Mouse (Mus musculus) heart, embryonic 14.5 days (tissue): ENCODE measurements around the gene Gm13279. TPM values are rescaled to one million over a fixed set of nuclear protein-coding genes. Genes with fewer than 3 reads are reported as not detected.
"Not testable (repeated sequence)": the region's sequence is repeated elsewhere in the genome, so short reads cannot be mapped to it uniquely, and the experiment has no call there.

Experiments
- ATAC-seq: fragments of 200-750 bp; cut with Nextera tagmentation; 2 replicates; pipeline ENCODE4 v1.8.0; 2017; ENCODE audit warnings: low read depth, moderate TSS enrichment; ENCODE audit not compliant: insufficient number of reproducible peaks, insufficient read depth, low FRiP score
- H3K27ac ChIP-seq, 2 experiments: fragments of 200-500 bp in 1 of 2; fragments of 300-500 bp in 1 of 2; sonication (generic) in 1 of 2; replicated peaks in 1 of 2; 2 replicates each; pipeline ENCODE4 v1.5.1; 2012 to 2014; ENCODE audit warnings: low read depth in 2 of 2, low read length in 2 of 2, control low read depth in 1 of 2, mild to moderate bottlenecking in 1 of 2, mixed read lengths in 1 of 2; ENCODE audit not compliant: control insufficient read depth in 1 of 2, insufficient read depth in 1 of 2
- H3K27me3 ChIP-seq: fragments of 300-500 bp; sonication (generic); 2 replicates; pipeline ENCODE4 v1.6.1; 2014; ENCODE audit warnings: mild to moderate bottlenecking, low read length, control low read depth; ENCODE audit not compliant: control insufficient read depth, insufficient read depth
- H3K36me3 ChIP-seq: fragments of 300-500 bp; sonication (generic); 2 replicates; pipeline ENCODE4 v1.6.1; 2014; ENCODE audit warnings: mild to moderate bottlenecking, control low read depth, low read length, mixed read lengths; ENCODE audit not compliant: control insufficient read depth, insufficient read depth
- H3K4me1 ChIP-seq, 2 experiments: fragments of 200-500 bp in 1 of 2; fragments of 300-500 bp in 1 of 2; sonication (generic) in 1 of 2; 2 replicates each; pipeline ENCODE4 v1.6.1; 2012 to 2014; ENCODE audit warnings: low read length in 2 of 2, control low read depth in 1 of 2, mixed read lengths in 1 of 2; ENCODE audit not compliant: control insufficient read depth in 2 of 2, insufficient read depth in 2 of 2
- H3K4me2 ChIP-seq: fragments of 300-500 bp; sonication (generic); 2 replicates; pipeline ENCODE4 v1.6.1; 2014; ENCODE audit warnings: mild to moderate bottlenecking, low read length
- H3K4me3 ChIP-seq, 2 experiments: fragments of 200-500 bp in 1 of 2; fragments of 300-500 bp in 1 of 2; sonication (generic) in 1 of 2; 2 replicates each; pipeline ENCODE4 v1.5.1; 2012 to 2014; ENCODE audit warnings: low read length in 2 of 2, mild to moderate bottlenecking in 2 of 2, control low read depth in 1 of 2, low read depth in 1 of 2, moderate library complexity in 1 of 2; ENCODE audit not compliant: control insufficient read depth in 1 of 2, insufficient read depth in 1 of 2
- H3K9ac ChIP-seq: fragments of 300-500 bp; sonication (generic); 2 replicates; pipeline ENCODE4 v1.6.1; 2014; ENCODE audit warnings: mild to moderate bottlenecking, low read length
- H3K9me3 ChIP-seq: fragments of 300-500 bp; sonication (generic); 2 replicates; pipeline ENCODE4 v1.6.1; 2016; ENCODE audit warnings: low read length, control low read depth; ENCODE audit not compliant: control insufficient read depth
- WGBS: fragments of 180-500 bp; shearing (Covaris S2); extraction: QIAGEN DNeasy Blood & Tissue Kit; methylation state at CpG from one replicate; pipeline ENCODE4 v1.1.7; 2014; 5-methylcytosine and 5-hydroxymethylcytosine counted together
- polyA plus RNA-seq: library from polyadenylated mRNA; unstranded; fragments of >200 nt; fragmentation: Nextera tagmentation; extraction: Ambion mirVana; gene quantifications from 2 replicates; pipeline ENCODE4 v1.2.1, GENCODE M21; 2014

Gm13279 gene
- not detected in 2 replicates for polyA plus RNA-seq

DNA sequence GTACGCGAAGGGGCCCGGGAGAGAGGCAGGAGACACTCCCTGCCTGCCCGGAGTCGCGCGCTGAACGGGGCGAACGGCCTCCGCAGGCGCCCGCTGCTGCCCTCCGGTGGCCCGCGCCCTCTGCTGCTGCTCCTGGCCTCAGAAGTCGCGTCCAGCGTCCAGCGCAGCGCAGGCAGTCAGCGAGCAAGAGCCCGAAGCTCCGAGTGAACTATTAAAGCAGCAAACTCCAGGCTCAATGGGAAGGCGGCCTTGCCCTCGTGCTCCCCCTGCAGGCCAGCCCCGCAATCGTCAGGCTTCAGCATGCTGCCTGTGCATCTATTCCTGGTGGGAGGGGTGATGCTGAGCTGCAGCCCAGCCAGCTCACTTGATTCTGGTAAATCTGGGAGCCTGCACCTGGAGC, at the start of gene Gm13279:
Gene Gm13279 (plus strand): TSS at position 301 of the 400 bp plus-strand sequence.
- no CpG with 5 or more reads among the region's 28 CpGs for WGBS
- not testable (repeated sequence) for H3K4me3 ChIP-seq, ATAC-seq, H3K9ac ChIP-seq, H3K36me3 ChIP-seq, H3K27ac ChIP-seq, H3K4me2 ChIP-seq, H3K27me3 ChIP-seq, H3K4me1 ChIP-seq, H3K9me3 ChIP-seq

DNA sequence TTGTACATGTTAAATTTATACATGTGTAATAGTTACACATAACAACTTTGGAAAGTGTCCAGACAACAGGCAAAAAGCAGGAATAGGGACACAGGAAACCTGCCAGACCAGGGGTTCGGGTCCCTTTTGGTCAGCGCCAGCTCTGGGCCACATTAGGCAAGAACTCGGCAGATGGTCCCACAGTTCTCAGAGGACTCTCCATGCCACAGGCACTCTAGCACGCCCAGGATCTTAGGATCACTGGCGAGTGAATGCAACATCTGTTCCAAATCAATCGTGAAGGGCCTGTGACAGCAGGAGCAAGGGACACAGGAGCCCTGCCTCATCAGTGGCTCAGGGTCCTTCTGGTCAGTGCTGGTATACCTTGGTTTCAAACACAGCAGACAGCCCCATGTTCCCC, 47.3 kb upstream of the Gm13279 start:
- 59% methylated on average over 6 of the region's 6 CpGs for WGBS
- no peaks in the 10 kb centered on the region for H3K36me3 ChIP-seq
- no peaks in the 10 kb centered on the region for H3K4me1 ChIP-seq
- no peak overlapping the region for H3K4me3 ChIP-seq
- H3K27ac ChIP-seq = no peak overlapping the region
- no peak overlapping the region for H3K9ac ChIP-seq
- no peak for ATAC-seq
- no peaks in the 10 kb centered on the region for H3K27me3 ChIP-seq
- no peak overlapping the region for H3K4me2 ChIP-seq
- no peaks in the 10 kb centered on the region for H3K9me3 ChIP-seq

DNA sequence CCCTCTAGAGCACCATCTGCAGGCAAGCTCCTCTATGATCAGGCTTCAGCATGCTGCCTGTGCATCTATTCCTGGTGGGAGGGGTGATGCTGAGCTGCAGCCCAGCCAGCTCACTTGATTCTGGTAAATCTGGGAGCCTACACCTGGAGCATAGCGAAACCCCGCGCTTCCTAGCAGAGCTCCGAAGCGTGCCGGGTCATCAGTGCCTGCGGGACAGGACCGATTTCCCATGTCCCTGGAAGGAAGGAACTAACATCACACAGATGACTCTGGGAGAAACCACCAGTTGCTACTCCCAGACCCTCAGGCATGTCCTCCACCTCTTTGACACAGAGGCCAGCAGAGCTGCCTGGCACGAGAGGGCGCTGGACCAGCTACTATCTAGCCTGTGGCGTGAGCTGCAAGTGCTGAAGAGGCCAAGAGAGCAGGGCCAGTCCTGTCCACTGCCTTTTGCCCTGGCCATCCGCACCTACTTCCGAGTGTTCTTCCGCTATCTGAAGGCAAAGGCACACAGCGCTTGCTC, 42.3 kb upstream of the Gm13279 start, which contains the start of gene Gm13271:
Gene Gm13271 (plus strand): TSS at position 51 of the 523 bp plus-strand sequence.
- not testable (repeated sequence) for H3K4me3 ChIP-seq, H3K9ac ChIP-seq, ATAC-seq, H3K27ac ChIP-seq, H3K36me3 ChIP-seq, H3K4me1 ChIP-seq, H3K27me3 ChIP-seq, H3K9me3 ChIP-seq
- peak within 1 kb of the TSS; percentile 73; the same call in 1 of the 2 replicates for H3K4me2 ChIP-seq
- 61% methylated on average over 15 of the region's 15 CpGs for WGBS

DNA sequence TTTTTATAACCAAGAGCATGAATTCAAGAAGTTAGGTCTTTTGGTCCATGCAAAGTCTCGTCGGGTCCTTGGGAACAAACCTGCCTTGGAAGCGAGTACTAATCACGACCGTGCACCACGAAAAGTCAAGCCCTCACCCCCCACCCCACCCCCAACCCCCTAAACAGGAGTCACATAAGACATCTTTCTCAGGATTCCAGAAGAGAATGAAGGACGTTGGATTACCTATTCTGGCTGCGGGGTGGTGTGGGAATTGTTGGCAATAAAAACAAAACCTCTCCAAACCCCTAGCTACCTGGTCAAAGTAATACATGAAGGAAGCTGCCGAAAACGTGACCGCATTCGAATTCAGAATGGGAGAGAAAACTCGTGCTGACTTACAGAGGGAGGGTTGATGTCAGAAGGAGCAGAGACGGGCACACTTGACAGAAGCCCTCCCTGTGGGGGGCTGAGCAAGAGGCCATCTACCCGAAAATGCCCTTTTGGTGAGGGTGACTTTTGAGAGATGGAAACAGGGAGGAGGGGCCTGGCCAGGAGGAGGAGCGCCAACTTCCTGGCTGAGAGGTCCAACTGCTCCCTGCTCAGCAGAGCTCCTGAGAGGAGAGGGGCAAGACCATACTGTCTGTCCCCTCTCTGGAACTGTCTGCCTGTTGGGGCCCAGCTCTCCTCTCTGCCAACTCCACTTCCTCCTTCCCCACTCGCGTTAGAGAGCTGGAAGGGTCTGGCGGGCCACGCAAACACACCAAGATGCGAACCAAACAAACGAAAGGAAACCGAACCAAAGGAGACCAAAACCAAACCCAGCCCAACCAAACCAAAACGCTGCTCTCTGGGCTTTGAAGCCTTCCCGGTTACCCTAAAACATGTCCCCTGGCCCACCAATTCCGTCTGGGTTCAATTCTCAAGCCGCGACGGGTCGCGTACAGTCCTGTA, 40.4 kb upstream of the Gm13279 start:
- not testable (repeated sequence) for H3K9me3 ChIP-seq, H3K4me1 ChIP-seq, ATAC-seq, H3K36me3 ChIP-seq, H3K27me3 ChIP-seq
- H3K27ac ChIP-seq = peak overlapping the region; percentile 87 to 97
- WGBS = 12% methylated on average over 28 of the region's 31 CpGs
- H3K4me2 ChIP-seq = peak overlapping the region; percentile 73
- peak overlapping the region; percentile 49 to 55 for H3K4me3 ChIP-seq
- H3K9ac ChIP-seq = peak overlapping the region; percentile 82

DNA sequence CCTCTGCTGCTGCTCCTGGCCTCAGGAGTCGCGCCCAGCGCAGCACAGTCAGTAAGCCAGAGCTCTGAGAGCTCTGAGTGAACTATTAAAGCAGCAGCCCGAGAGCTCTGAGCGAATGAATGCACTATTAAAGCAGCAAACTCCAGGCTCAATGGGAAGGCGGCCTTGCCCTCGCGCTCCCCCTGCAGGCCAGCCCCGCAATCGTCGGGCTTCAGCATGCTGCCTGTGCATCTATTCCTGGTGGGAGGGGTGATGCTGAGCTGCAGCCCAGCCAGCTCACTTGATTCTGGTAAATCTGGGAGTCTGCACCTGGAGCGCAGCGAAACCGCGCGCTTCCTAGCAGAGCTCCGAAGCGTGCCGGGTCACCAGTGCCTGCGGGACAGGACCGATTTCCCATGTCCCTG, 39.6 kb upstream of the Gm13279 start:
- Histone ChIP-seq H3K4me2 (peak overlapping the region; percentile 73), H3K9ac (peak overlapping the region; percentile 82), H3K4me3 (peak overlapping the region; percentile 49 to 55), H3K27ac (peak overlapping the region; percentile 87 to 97)
- peak; percentile 98 for ATAC-seq
- not testable (repeated sequence) for H3K9me3 ChIP-seq, H3K4me1 ChIP-seq, H3K27me3 ChIP-seq, H3K36me3 ChIP-seq
- 0% methylated on average over 11 of the region's 21 CpGs for WGBS

DNA sequence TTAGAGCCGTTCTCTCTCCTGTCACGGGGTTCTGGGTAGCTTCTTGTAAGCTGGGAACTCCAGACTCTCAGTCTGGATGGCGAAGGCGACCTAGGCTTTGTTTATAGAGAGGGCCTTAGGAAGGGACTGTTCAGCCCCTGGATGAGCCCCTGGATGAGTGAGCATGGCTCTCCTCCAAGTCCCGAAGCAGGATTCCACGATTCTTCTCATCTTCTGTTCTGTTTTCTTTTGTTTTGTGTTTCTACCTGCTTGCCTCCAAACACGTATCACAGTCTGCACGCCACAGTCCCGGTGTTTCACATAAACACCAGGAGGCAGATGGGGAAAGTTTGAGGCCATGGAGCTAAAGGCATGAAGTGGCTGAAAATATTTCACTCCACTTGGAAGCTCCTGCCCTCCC, 38.4 kb upstream of the Gm13279 start:
- H3K4me1 ChIP-seq, H3K27ac ChIP-seq, H3K9ac ChIP-seq, H3K9me3 ChIP-seq, H3K4me2 ChIP-seq, H3K27me3 ChIP-seq, ATAC-seq, H3K4me3 ChIP-seq, H3K36me3 ChIP-seq: not testable (repeated sequence)
- 87% methylated on average over 7 of the region's 9 CpGs for WGBS

DNA sequence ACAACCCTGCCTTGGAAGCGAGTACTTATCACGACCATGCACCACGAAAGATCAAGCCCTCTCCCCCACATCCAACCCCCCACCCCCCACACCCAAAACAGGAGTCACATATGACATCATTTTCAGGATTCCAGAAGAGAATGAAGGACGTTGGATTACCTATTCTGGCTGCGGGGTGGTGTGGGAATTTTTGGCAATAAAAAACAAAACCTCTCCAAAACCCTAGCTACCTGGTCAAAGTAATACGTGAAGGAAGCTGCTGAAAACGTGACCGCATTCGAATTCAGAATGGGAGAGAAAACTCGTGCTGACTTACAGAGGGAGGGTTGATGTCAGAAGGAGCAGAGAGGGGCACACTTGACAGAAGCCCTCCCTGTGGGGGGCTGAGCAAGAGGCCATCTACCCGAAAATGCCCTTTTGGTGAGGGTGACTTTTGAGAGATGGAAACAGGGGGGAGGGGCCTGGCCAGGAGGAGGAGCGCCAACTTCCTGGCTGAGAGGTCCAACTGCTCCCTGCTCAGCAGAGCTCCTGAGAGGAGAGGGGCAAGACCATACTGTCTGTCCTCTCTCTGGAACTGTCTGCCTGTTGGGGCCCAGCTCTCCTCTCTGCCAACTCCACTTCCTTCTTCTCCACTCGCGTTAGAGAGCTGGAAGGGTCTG, 37.5 kb upstream of the Gm13279 start, which contains the start of gene Gm13283:
Gene Gm13283 (plus strand): TSS at position 510 of the 659 bp plus-strand sequence.
- not testable (repeated sequence) for H3K9me3 ChIP-seq, H3K9ac ChIP-seq, H3K4me1 ChIP-seq, H3K27me3 ChIP-seq, H3K36me3 ChIP-seq, ATAC-seq
- peak within 1 kb of the TSS; percentile 24 to 42; a peak in 3 of 4 replicates for H3K4me3 ChIP-seq
- 12% methylated on average over 6 of the region's 14 CpGs for WGBS
- peak within 1 kb of the TSS; percentile 41 for H3K4me2 ChIP-seq
- peak within 1 kb of the TSS; percentile 66 to 73 for H3K27ac ChIP-seq
